Mouse (Mus musculus) B cell, adult 2 months (primary cell): ENCODE data around the gene Ccr6.

ENCODE experiments used
- DNase-seq, 2 experiments: peaks; one replicate each; pipeline ENCODE4 v3.0.0; 2022

Gene Ccr6

DNA sequence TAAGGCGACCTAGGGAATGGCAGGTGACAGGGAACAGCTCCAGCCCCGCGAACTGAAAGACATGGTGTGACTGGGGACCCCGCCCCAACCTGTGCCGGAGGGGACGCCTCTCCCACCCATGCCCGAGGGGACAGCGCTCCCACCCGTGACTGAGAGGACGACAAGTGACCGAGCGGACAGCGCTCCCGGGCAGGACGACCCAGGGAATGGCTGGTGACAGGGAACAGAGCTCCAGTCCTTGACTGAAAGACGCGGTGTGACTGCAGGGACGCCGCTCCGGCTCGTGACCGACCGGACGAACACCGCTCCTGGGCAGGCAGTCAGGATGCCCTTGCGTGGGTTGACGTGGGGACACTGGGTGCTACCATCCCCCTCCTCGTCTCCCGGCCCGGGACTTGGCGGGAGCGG lies 48.4 kb downstream of the Ccr6 start:
- DNase-seq, result peak in 1 of 2 experiments; percentile 18

DNA sequence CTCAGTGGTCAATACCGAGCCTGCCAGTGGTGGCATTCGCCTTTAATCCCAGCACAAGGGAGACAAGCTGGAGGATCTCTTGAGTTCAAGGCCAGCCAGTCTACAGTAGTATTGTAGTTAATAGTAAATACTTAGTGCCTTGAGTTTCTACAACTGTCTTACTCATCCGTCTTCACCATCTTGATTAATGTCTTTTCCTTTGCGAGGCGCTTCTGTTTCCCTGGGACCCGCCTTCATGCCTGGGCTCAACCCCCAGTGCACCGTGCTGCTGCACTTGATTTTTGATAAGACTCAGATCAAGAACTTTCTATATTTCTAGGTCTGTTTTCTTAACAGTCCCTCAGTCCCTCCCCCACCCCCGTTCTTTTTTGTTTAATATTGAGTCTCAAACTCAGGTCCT lies 49.2 kb downstream of the Ccr6 start:
- DNase-seq, result no peak

GRCm38 (mm10) chr17:8286987-8287386 lies 51.1 kb downstream of the Ccr6 start:
- DNase-seq, result no peak

- no peak for DNase-seq
These were observed 54.3 kb downstream of the Ccr6 start for GRCm38 (mm10) chr17:8289993-8290679.

DNA sequence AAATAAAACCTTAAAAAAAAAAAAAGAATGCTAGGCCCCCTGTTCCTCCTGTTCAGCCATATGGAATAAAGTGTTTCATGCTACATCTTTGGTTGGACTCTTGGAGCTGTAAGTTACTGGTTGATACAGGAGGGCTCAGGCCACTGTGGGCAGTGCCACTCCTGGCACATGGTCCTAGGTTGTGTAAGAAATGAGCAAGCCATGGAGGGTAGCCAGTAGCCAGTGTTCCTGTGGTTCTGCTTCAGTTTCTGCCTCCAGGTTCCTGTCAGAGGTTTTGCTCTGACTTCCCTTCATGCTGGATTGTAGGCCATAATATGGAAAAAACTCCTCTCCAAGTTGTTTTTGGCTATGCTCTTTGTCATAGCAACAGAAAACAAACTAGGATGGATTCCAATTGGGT lies 54.9 kb downstream of the Ccr6 start:
- no peak for DNase-seq

- no peak for DNase-seq
These were observed 60.0 kb downstream of the Ccr6 start for GRCm38 (mm10) chr17:8295825-8296224.

GRCm38 (mm10) chr17:8296313-8296844 lies 60.5 kb downstream of the Ccr6 start:
- no peak for DNase-seq

- DNase-seq, result no peak
These were observed 61.9 kb downstream of the Ccr6 start for GRCm38 (mm10) chr17:8297746-8298145.

DNA sequence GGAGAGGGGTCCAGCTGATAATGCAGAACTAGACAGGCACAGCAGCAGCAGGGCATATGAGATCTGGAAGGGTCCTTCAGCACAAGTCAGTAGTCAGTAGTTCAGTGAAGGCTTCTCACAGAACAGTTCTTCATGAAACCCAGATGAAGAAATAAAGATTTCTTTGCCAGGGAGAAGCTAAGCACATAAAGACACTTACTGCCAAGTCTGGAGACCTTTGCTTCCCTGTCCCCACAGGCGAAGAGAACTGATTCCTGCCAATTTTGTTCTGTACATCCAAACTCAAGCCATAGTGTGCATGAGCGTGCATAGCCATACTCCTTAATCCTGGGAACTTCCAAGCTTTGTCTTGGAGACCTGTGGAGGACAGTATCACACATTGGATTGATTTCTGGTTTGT lies 62.4 kb downstream of the Ccr6 start:
- DNase-seq, result no peak

GRCm38 (mm10) chr17:8299524-8299923 lies 63.7 kb downstream of the Ccr6 start:
- DNase-seq, result no peak

DNA sequence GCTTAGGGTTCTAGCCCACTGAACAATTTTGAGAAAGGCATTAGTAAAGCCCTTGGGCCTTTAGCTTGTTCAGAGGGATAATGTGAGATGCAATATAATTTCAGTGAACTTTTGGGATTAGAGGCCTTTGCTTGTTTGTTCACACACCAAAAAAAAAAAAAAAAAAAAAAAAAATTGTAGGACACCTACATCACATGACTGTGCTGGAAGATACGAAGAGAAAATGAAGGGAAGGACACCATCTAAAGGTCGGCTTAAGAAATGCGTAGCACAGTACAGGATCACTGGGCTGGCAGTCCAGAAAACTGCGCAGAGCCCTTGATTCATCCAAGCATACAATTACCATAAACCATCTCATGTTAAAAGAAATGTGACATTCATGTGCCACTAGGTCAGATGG lies 65.7 kb downstream of the Ccr6 start:
- DNase-seq, result no peak

DNA sequence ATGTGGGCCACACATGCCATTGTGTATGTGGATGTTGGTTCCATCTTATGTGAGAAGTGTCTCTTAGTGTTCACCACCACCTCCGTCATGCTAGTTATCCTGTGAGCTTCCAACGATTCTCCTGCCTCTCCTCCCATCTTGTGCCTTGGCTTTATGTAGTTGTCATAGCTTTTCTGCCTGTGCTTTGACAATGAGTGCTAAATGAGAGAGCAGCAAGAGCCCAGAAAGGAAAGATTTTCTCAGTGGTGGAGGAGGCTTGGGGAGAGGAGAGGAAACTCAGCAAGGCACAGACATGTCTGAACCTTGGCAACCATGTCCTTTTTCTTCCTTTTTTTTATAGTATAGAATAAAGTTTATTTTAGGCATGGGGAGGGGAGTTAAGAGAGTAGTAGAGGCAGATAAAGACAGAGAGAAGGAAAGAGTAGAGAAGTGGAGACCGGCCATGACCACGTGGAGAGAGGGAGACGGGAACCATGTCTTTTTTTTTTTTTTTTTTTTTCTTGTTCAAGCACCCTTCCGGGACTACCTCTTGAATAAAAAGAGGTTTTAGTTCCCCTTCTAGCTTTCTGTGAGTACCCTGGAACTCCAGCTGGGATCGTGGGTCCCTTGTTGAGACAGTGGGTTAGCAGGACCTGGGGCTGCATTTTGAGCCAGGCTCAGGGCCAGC lies 67.1 kb downstream of the Ccr6 start:
- no peak for DNase-seq

- no peak for DNase-seq
These were observed 67.8 kb downstream of the Ccr6 start for GRCm38 (mm10) chr17:8303671-8304070.

DNA sequence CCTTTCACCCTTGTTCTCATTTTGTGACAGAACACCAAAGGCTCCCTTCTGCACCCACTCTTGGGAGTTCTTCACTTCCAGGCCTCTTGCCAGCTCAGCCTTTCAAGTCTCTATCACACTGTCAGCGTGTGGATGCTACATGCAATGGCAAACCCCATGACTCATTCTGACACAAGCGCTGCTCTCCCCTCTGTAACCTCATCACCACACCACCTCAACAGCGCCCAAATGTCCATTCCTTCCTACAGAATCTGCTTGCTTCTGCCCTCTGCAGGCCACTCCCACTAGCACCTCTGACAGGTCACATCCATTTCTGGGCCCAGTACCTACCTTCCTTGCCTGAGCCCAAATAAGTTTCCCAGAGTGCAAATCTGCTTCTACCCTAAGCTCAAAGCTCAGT lies 70.0 kb downstream of the Ccr6 start:
- DNase-seq, result peak; percentile 26 to 31
